Mouse (Mus musculus) neutrophil, adult 83 days (primary cell): ENCODE data around the gene Slc52a3. TPM values are rescaled to one million over a fixed set of nuclear protein-coding genes. Genes with fewer than 3 reads are reported as not detected.

Source experiments
- total RNA-seq, 2 experiments: library from RNA; stranded (reverse); gene quantifications; one replicate each; pipeline ENCODE4 v1.2.4; 2023

Gene Slc52a3
- under 1 TPM; 0.51 to 0.64 TPM for total RNA-seq

DNA sequence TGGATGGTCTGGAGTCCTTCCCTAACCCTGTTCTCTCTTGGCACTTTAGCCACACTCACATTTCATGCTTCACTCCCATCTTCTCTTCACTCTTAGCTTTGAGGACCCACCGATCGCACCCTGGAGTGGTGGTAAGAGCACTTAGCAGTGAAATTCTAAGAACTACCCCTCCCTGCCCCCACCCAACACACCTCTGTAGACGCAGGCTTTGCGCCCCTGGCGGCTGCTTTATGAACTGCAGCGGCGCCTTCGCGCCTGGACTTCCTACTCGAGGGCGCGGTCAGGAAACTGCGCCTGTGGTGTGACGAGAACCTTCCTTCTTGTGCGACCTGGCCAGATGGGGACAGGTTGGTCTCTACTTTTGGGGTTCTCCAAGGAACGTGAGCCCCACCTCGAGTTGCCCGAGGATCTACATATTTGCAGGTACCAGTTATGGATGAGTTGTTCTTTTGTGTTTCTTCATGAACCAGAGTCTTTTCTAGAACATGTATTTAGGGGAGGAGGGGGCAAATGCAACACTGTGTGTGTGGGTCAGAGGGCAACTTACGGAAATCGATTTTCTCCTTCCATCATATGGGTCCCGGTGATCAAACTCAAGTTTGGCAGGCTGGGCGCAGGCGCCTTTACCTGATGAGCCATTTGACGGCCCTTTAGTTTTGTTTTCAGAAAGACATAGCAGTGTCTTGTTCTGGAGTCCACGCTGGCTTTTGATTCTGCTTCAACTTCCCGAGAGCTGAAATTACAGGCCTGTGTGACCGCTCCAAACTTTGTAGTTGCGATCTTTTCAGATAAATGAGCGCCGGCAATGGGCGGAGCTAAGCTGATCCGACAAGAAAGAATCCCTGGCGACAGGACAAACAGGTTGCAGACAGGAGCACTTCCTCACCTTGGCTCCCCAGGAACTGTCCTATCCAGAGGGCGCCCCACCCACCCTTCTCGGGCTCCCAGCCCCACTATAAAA is at the start of gene Slc52a3:
Gene Slc52a3 (plus strand): TSS at position 283 of the 961 bp plus-strand sequence.

DNA sequence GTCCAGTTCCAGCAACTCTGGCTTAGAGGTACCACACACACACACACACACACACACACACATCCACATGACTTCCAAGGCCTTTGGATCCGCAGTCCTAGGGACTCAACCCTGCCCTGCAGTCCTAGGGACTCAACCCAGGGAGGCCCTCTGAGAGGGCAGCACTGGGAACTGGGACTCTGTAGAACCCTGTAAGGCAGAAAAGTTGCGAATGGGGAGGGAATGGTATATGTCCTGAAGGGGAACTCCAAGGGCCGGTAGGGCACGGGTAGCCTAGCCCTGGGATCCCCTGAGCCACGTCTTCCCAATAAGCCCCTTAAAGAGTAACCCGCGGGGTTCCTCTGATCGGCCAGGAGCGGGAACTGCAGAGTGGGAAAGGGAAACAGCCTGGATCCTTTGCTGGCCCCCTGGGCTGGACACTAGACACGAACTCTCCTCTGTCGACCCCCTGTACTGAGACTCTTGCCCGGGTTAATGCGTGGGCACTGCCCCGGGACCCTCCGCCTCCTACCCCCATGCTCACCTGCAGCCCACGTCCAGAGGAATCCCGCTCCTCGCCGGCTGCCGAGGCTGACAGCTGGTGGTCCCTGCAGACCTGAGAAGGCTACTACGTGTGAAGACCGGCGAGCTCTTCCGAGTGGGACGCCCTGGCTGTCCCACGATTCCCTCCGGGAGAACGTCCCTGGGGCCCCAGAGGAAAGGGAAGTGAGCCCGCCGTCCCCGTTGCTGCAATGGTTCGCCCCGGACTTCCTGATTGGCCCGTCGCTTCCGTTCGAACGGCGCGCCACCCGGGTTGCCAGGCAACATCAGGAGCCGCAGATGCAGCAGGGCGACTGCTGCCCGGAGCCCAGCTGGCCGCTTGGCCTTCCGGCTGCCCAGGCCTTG is 16.6 kb upstream of the Slc52a3 start, which contains the start of gene Fam110a:
Gene Fam110a (minus strand): TSS at position 750 of the 885 bp plus-strand sequence.

Other genes starting within 250 kb of the Slc52a3 start
- gene Rspo4, start 153.6 kb upstream of the Slc52a3 start, total RNA-seq = not detected
- gene Angpt4, start 85.3 kb upstream of the Slc52a3 start, total RNA-seq = not detected
- 10 to 100 TPM; 18.4 to 24.9 TPM for gene Fam110a, start 16.3 kb upstream of the Slc52a3 start, total RNA-seq
- gene Scrt2, start 85.0 kb downstream of the Slc52a3 start, total RNA-seq = not detected
- gene Srxn1, start 109.0 kb downstream of the Slc52a3 start, total RNA-seq = 1 to 10 TPM; 3.7 to 3.9 TPM
- gene Tcf15, start 147.1 kb downstream of the Slc52a3 start, total RNA-seq = not detected
- 10 to 100 TPM; 63.8 to 65.6 TPM for gene Csnk2a1, start 230.3 kb downstream of the Slc52a3 start, total RNA-seq